Mouse (Mus musculus) layer of hippocampus, adult 2 months (tissue): Measurements from ENCODE around the gene Olfr1274-ps. TPM values are rescaled to one million over a fixed set of nuclear protein-coding genes. Genes with fewer than 3 reads are reported as not detected.

ENCODE experiments used
- DNase-seq, 2 experiments: peaks; one replicate each; pipeline ENCODE4 v3.0.0; 2022; ENCODE audit warnings: low spot score in 2 of 2
- H3K27ac ChIP-seq: fragments of 200-600 bp; 2 replicates; pipeline ENCODE4 v1.8.1; 2022
- H3K4me3 ChIP-seq: fragments of 200-600 bp; 2 replicates; pipeline ENCODE4 v1.8.1; 2022; ENCODE audit warnings: mild to moderate bottlenecking
- CTCF ChIP-seq: fragments of 200-600 bp; conservative IDR thresholded peaks from 2 replicates; pipeline ENCODE4 v1.8.1; 2022; ENCODE audit warnings: antibody characterized with exemption, mild to moderate bottlenecking, moderate library complexity
- total RNA-seq, 2 experiments: library from RNA; stranded (reverse); gene quantifications; 2 replicates each; pipeline ENCODE4 v1.2.3; 2021

Olfr1274-ps gene
- total RNA-seq, 2 experiments from 2014 or later: not detected

DNA sequence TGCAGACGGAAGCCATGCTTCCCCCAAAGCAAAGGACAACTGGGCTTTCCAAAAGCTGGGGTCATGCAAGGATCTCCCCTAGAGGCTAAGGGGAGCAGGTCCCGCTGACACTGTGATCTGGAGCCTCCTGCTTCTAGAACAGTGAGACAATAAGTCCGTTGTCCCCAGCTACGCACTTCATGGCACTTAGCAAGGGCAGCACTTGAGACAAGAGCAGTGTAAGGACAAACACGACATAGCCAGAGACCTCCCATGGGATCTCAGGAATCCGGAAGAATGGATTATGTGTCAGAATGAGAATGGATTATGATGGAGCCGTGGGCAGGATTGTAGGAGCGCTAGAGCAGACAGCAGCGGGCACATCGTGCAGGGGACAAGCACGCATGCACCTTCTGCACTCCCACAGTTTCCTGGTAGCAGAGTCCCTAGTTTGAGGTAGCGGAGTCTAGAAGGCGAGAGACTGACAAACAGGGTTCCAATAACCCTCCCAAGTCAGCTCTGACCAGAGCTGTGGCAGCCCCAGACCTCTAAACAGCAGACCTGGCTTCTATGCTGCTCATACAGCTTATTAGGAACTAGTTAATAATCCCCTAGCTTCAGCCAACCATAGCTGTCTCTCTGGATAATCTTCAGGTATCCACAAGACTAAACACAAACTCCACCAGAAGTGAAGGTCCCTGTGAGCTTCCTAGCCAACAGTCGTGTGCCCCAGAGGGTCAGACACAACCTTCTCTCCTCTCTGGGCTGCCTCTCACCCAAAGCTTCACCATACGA lies 50.7 kb downstream of the Olfr1274-ps start:
- TF ChIP-seq CTCF: no peak
- no peak overlapping the region for H3K27ac ChIP-seq
- no peak overlapping the region for H3K4me3 ChIP-seq
- no peak for DNase-seq

DNA sequence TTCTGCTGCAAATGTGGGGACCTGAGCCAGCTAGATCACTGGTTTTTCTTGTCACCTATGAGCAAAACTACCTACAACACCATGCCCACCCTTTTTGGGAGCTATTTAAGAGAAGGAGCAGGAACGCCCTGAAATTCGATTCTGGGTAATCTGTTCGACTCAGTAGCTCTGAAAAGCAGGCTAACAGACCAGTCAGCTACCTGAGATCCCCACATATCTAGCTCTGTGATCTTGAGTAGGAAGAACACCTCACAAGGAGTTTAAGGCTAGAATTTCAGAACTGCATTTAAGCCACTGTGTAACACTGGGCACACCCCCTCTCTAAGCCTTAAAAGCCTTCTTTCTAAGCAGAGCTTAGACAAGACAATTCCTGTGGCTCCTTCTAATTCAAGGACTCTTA lies 53.9 kb downstream of the Olfr1274-ps start:
- TF ChIP-seq CTCF: no peak
- no peak overlapping the region for H3K27ac ChIP-seq
- no peak overlapping the region for H3K4me3 ChIP-seq
- DNase-seq: no peak

Other genes starting within 250 kb of the Olfr1274-ps start
- not detected for gene Olfr1270, start 245.6 kb upstream of the Olfr1274-ps start, total RNA-seq
- not detected for gene Olfr1506, start 174.2 kb upstream of the Olfr1274-ps start, total RNA-seq
- not detected for gene Olfr142, start 141.1 kb upstream of the Olfr1274-ps start, total RNA-seq
- not detected for gene Olfr1271, start 127.7 kb upstream of the Olfr1274-ps start, total RNA-seq
- gene Olfr1272, start 105.8 kb upstream of the Olfr1274-ps start, total RNA-seq: not detected
- not detected for gene Gm13769, start 76.5 kb upstream of the Olfr1274-ps start, total RNA-seq
- 100 to 1,000 TPM; 128 to 130 TPM for gene Ptprj, start 182.0 kb downstream of the Olfr1274-ps start, total RNA-seq